Mouse (Mus musculus) erythroblast, embryonic 14.5 days (primary cell): ENCODE measurements around the gene Kcnj4.

Experiments used
- GATA1 ChIP-seq: IDR thresholded peaks from 2 replicates; pipeline ENCODE4 v1.6.1; 2012; ENCODE audit warnings: low read length, inconsistent platforms, mixed read lengths
- TAL1 ChIP-seq: IDR thresholded peaks from 3 replicates; pipeline ENCODE4 v1.6.1; 2012; ENCODE audit warnings: low read length, inconsistent platforms, mixed read lengths

GRCm38 (mm10) chr15:79516171-79517096 lies 11.4 kb upstream of the Kcnj4 start, which contains the start of gene Kdelr3:
- TF ChIP-seq GATA1 (no peak), TAL1 (no peak)
